In genomic region chr11:51584431-51585248, GRCm38 (mm10) we compare ENCODE assay signal across 8 mouse cellular contexts. TPM values are rescaled to one million over a fixed set of nuclear protein-coding genes. Genes with fewer than 3 reads are reported as not detected.
DNase-seq lines count a peak whose midpoint lies in the region; ATAC-seq lines count a peak whose summit lies in the region.

Gene Phykpl (plus strand): TSS chr11:51584757.

- under 1% methylated on average over 59 of the region's 59 CpGs for WGBS in hindbrain, embryonic 11.5 days

- DNase-seq in Muller cell, postnatal 12 days (ENCODE audit: inconsistent ontology term), result peak; percentile 98
- peak; percentile 97 for DNase-seq in cerebellum, adult 9-11 months
- peak; percentile 84 to 96 for DNase-seq in frontal cortex, adult 2 months (ENCODE audit: extremely low spot score in 1 of 2, low spot score in 1 of 2)
- peak; percentile 97 for DNase-seq in hindbrain, embryonic 11.5 days (ENCODE audit: low spot score)
- peak; percentile 92 to 94 for DNase-seq in layer of hippocampus, postnatal 10 days (ENCODE audit: low spot score in 2 of 2)
- peak; percentile 99 for DNase-seq in lung, postnatal 10 days
- DNase-seq in ovary, postnatal 36 days (ENCODE audit: low spot score), result peak; percentile 98
- peak; percentile 97 for DNase-seq in thymus, postnatal 25 days

- no peaks in the 10 kb centered on the region for H3K9me3 ChIP-seq in hindbrain, embryonic 11.5 days (ENCODE audit: control insufficient read depth, low read length)

- peak within 1 kb of the TSS; percentile 66 for H3K9ac ChIP-seq in hindbrain, embryonic 11.5 days (ENCODE audit: low read depth, low read length)

- H3K4me1 ChIP-seq in hindbrain, embryonic 11.5 days (replicated peaks; ENCODE audit: control insufficient read depth, insufficient read depth, low read length), result peaks cover 3% of the 10 kb centered on the region

- H3K4me3 ChIP-seq in hindbrain, embryonic 11.5 days (ENCODE audit: low read depth, low read length), result peak within 1 kb of the TSS; percentile 50

- H3K36me3 ChIP-seq in hindbrain, embryonic 11.5 days (ENCODE audit: control insufficient read depth, insufficient read depth, low read length), result peaks cover 14% of the 10 kb centered on the region

- peak within 1 kb of the TSS; percentile 86 for H3K4me2 ChIP-seq in hindbrain, embryonic 11.5 days (replicated peaks; ENCODE audit: low read depth, low read length)

- peak within 1 kb of the TSS; percentile 90 for H3K27ac ChIP-seq in hindbrain, embryonic 11.5 days (ENCODE audit: low read depth, low read length)

- ATAC-seq in hindbrain, embryonic 11.5 days (ENCODE audit: low FRiP score), result peak; percentile 94

- no peaks in the 10 kb centered on the region for H3K27me3 ChIP-seq in hindbrain, embryonic 11.5 days (ENCODE audit: control insufficient read depth, insufficient read depth, low read length)

RNA-seq across cellular contexts. Expression of gene Phykpl, which starts in this region (rescaled TPM):
- polyA plus RNA-seq in frontal cortex, adult 2 months (2012; rRNA removed), result 8.2 and 10.0 TPM in 2 replicates
- polyA plus RNA-seq in hindbrain, embryonic 11.5 days (2014; fragmentation: Nextera tagmentation; extraction: Ambion mirVana), result 10.1 and 13.2 TPM in 2 replicates
- total RNA-seq in layer of hippocampus, postnatal 10 days (2021), result 10 to 100 TPM in 1 of 2 experiments, 1 to 10 TPM in 1; 8.3 to 10.3 TPM

Comparison
In these comparisons a context has a peak if more than half of its experiments do, and no peak if none do; other contexts are left out.
1. Peak in every context shown above with its lines: DNase-seq, ATAC-seq, H3K4me3 ChIP-seq and H3K27ac ChIP-seq.